Mouse (Mus musculus) MEL (cell line): ENCODE measurements around the gene Peli2. TPM values are rescaled to one million over a fixed set of nuclear protein-coding genes. Genes with fewer than 3 reads are reported as not detected.

Experiments
- DNase-seq: peaks from one replicate; pipeline ENCODE4 v3.0.0; 2011; ENCODE audit warnings: low read depth, low spot score
- H3K27ac ChIP-seq: 2 replicates; pipeline ENCODE4 v1.5.1; 2012; ENCODE audit warnings: low read depth, mild to moderate bottlenecking, control low read depth, low read length, moderate library complexity; ENCODE audit not compliant: control insufficient read depth
- H3K27me3 ChIP-seq, 2 experiments: fragments of 150-350 bp in 1 of 2; sonication (generic) in 1 of 2; 2 replicates each; pipeline ENCODE4 v1.6.1; 2012; ENCODE audit warnings: low read length in 2 of 2, mild to moderate bottlenecking in 2 of 2, improper control_type of control experiment in 1 of 2, moderate library complexity in 1 of 2; ENCODE audit not compliant: insufficient read depth in 2 of 2, control insufficient read depth in 1 of 2
- H3K36me3 ChIP-seq, 2 experiments: 2 replicates each; pipeline ENCODE4 v1.6.1; 2012 to 2014; ENCODE audit warnings: low read length in 2 of 2, improper control_type of control experiment in 1 of 2, inconsistent platforms in 1 of 2, mild to moderate bottlenecking in 1 of 2; ENCODE audit not compliant: insufficient read depth in 2 of 2, control insufficient read depth in 1 of 2
- H3K4me1 ChIP-seq, 2 experiments: fragments of 150-350 bp in 1 of 2; sonication (generic) in 1 of 2; 2 replicates each; pipeline ENCODE4 v1.6.1; 2012; ENCODE audit warnings: low read length in 2 of 2, improper control_type of control experiment in 1 of 2, mild to moderate bottlenecking in 1 of 2; ENCODE audit not compliant: insufficient read depth in 2 of 2, control insufficient read depth in 1 of 2
- H3K4me3 ChIP-seq, 2 experiments: fragments of 150-350 bp in 1 of 2; sonication (generic) in 1 of 2; 2 replicates each; pipeline ENCODE4 v1.5.1; 2012; ENCODE audit warnings: low read depth in 2 of 2, low read length in 2 of 2, mild to moderate bottlenecking in 2 of 2, moderate library complexity in 2 of 2, control low read depth in 1 of 2, improper control_type of control experiment in 1 of 2; ENCODE audit not compliant: control insufficient read depth in 1 of 2, insufficient read depth in 1 of 2
- H3K79me2 ChIP-seq: 2 replicates; pipeline ENCODE4 v1.6.1; 2012; ENCODE audit warnings: mild to moderate bottlenecking, low read length, moderate library complexity; ENCODE audit not compliant: control insufficient read depth, poor library complexity, insufficient read depth
- H3K9ac ChIP-seq: 2 replicates; pipeline ENCODE4 v1.6.1; 2012; ENCODE audit warnings: low read depth, mild to moderate bottlenecking, control low read depth, low read length, moderate library complexity; ENCODE audit not compliant: control insufficient read depth, poor library complexity, severe bottlenecking
- H3K9me3 ChIP-seq: fragments of 150-350 bp; sonication (generic); replicated peaks from 2 replicates; pipeline ENCODE4 v1.6.1; 2012; ENCODE audit warnings: mild to moderate bottlenecking, low read length, improper control_type of control experiment, moderate library complexity; ENCODE audit not compliant: insufficient read depth
- BHLHE40 ChIP-seq: IDR thresholded peaks from 2 replicates; pipeline ENCODE4 v1.6.1; 2012; ENCODE audit warnings: low read depth, mild to moderate bottlenecking, inconsistent platforms, low read length, improper control_type of control experiment, borderline replicate concordance
- CHD2 ChIP-seq: IDR thresholded peaks from 2 replicates; pipeline ENCODE4 v1.6.1; 2011; ENCODE audit warnings: low read length, improper control_type of control experiment
- CTCF ChIP-seq, 3 experiments: IDR thresholded peaks in 2 of 3; conservative IDR thresholded peaks in 1 of 3; 2 replicates each; pipeline ENCODE4 v1.5.1; 2011 to 2012; ENCODE audit warnings: low read length in 3 of 3, low read depth in 2 of 3, mild to moderate bottlenecking in 2 of 3, improper control_type of control experiment in 1 of 3, inconsistent platforms in 1 of 3, mixed read lengths in 1 of 3, moderate library complexity in 1 of 3; ENCODE audit not compliant: control insufficient read depth in 1 of 3, insufficient read depth in 1 of 3, poor library complexity in 1 of 3, severe bottlenecking in 1 of 3
- E2F4 ChIP-seq: IDR thresholded peaks from 2 replicates; pipeline ENCODE4 v1.6.1; 2011; ENCODE audit warnings: low read depth, low read length, improper control_type of control experiment, borderline replicate concordance
- ELF1 ChIP-seq: IDR thresholded peaks from 2 replicates; pipeline ENCODE4 v1.6.1; 2014; ENCODE audit warnings: low read depth, mild to moderate bottlenecking, inconsistent platforms, low read length, improper control_type of control experiment, moderate library complexity
- GABPA ChIP-seq: IDR thresholded peaks from 2 replicates; pipeline ENCODE4 v1.6.1; 2012; ENCODE audit warnings: low read depth, mild to moderate bottlenecking, inconsistent platforms, low read length, improper control_type of control experiment, moderate library complexity
- GATA1 ChIP-seq: IDR thresholded peaks from 2 replicates; pipeline ENCODE4 v1.6.1; 2011; ENCODE audit warnings: low read depth, low read length, improper control_type of control experiment
- KAT2A ChIP-seq: conservative IDR thresholded peaks from 2 replicates; pipeline ENCODE4 v1.6.1; 2012; ENCODE audit warnings: low read depth, low read length, improper control_type of control experiment, inconsistent platforms
- MAFK ChIP-seq: IDR thresholded peaks from 2 replicates; pipeline ENCODE4 v1.6.1; 2011; ENCODE audit warnings: low read depth, mild to moderate bottlenecking, low read length, improper control_type of control experiment, borderline replicate concordance
- MAX ChIP-seq: IDR thresholded peaks from 2 replicates; pipeline ENCODE4 v1.6.1; 2011; ENCODE audit warnings: low read length, improper control_type of control experiment
- MAZ ChIP-seq: IDR thresholded peaks from 2 replicates; pipeline ENCODE4 v1.6.1; 2012; ENCODE audit warnings: low read depth, mild to moderate bottlenecking, inconsistent platforms, low read length, improper control_type of control experiment
- MYB ChIP-seq: IDR thresholded peaks from 2 replicates; pipeline ENCODE4 v1.6.1; 2011; ENCODE audit warnings: mild to moderate bottlenecking, low read depth, low read length, improper control_type of control experiment
- NELFE ChIP-seq: IDR thresholded peaks from 2 replicates; pipeline ENCODE4 v1.6.1; 2011; ENCODE audit warnings: low read depth, low read length, improper control_type of control experiment
- NRF1 ChIP-seq: IDR thresholded peaks from 2 replicates; pipeline ENCODE4 v1.6.1; 2014; ENCODE audit warnings: low read depth, mild to moderate bottlenecking, inconsistent platforms, low read length, improper control_type of control experiment, moderate library complexity; ENCODE audit not compliant: poor library complexity, insufficient read depth, severe bottlenecking
- RAD21 ChIP-seq: IDR thresholded peaks from 2 replicates; pipeline ENCODE4 v1.6.1; 2011; ENCODE audit warnings: mild to moderate bottlenecking, low read depth, low read length, improper control_type of control experiment
- SIN3A ChIP-seq: IDR thresholded peaks from 2 replicates; pipeline ENCODE4 v1.6.1; 2012; ENCODE audit warnings: low read length, improper control_type of control experiment, inconsistent platforms
- TBP ChIP-seq: IDR thresholded peaks from 2 replicates; pipeline ENCODE4 v1.8.0; 2011; ENCODE audit warnings: low read depth, low read length, improper control_type of control experiment
- USF1 ChIP-seq: IDR thresholded peaks from 2 replicates; pipeline ENCODE4 v1.6.1; 2014; ENCODE audit warnings: low read depth, mild to moderate bottlenecking, inconsistent platforms, low read length, improper control_type of control experiment, moderate library complexity
- ZC3H11A ChIP-seq: IDR thresholded peaks from 2 replicates; pipeline ENCODE4 v1.6.1; 2012; ENCODE audit warnings: low read depth, mild to moderate bottlenecking, inconsistent platforms, low read length, improper control_type of control experiment
- ZMIZ1 ChIP-seq: IDR thresholded peaks from 2 replicates; pipeline ENCODE4 v1.6.1; 2012; ENCODE audit warnings: low read depth, mild to moderate bottlenecking, inconsistent platforms, low read length, improper control_type of control experiment, moderate library complexity
- ZNF384 ChIP-seq: IDR thresholded peaks from 2 replicates; pipeline ENCODE4 v1.6.1; 2012; ENCODE audit warnings: low read depth, mild to moderate bottlenecking, inconsistent platforms, low read length, improper control_type of control experiment
- polyA plus RNA-seq, 2 experiments: library from polyadenylated mRNA; stranded (reverse) in 1 of 2; unstranded in 1 of 2; fragments of >175 nt in 1 of 2; fragments of >200 nt in 1 of 2; gene quantifications; 2 replicates each; pipeline versions ENCODE4 v1.2.1 to v1.2.4; 2012; ENCODE audit warnings: low replicate concordance in 2 of 2, low read depth in 1 of 2; ENCODE audit not compliant: insufficient read length in 2 of 2, insufficient read depth in 1 of 2, missing spikeins in 1 of 2
- total RNA-seq: library from RNA; depleted of rRNA; stranded (reverse); fragments of 300-350 nt; gene quantifications from 2 replicates; pipeline ENCODE4 v1.2.3, GENCODE M21; 2012

The Peli2 gene
- total and polyA plus RNA-seq, 3 experiments: not detected

GRCm38 (mm10) chr14:48234785-48235519 is 114.3 kb downstream of the Peli2 start:
- H3K4me3 ChIP-seq: no peak overlapping the region
- no peak for DNase-seq
- no peaks in the 10 kb centered on the region for H3K27me3 ChIP-seq
- no peaks in the 10 kb centered on the region for H3K9me3 ChIP-seq
- H3K9ac ChIP-seq: no peak overlapping the region
- no peak overlapping the region for H3K27ac ChIP-seq
- no peaks in the 10 kb centered on the region for H3K36me3 ChIP-seq
- no peaks in the 10 kb centered on the region for H3K4me1 ChIP-seq
- H3K79me2 ChIP-seq: no peaks in the 10 kb centered on the region
- TF ChIP-seq MAZ: no peak

- no peak for TF ChIP-seq GABPA
- TF ChIP-seq MAFK: no peak
- no peak for TF ChIP-seq BHLHE40
- TF ChIP-seq CTCF (IDR thresholded peaks at IDR 0.05 in 2 of 3, conservative IDR thresholded peaks at IDR 0.05 in 1 of 3; ENCODE audit: control insufficient read depth in 1 of 3, insufficient read depth in 1 of 3, low read depth in 2 of 3, low read length in 3 of 3, poor library complexity in 1 of 3, severe bottlenecking in 1 of 3): no peak
- no peak for TF ChIP-seq MAX
- no peak for TF ChIP-seq E2F4
- no peak for TF ChIP-seq CHD2
- TF ChIP-seq ZMIZ1: no peak
- no peak for TF ChIP-seq TBP
- no peak for TF ChIP-seq ELF1
- no peak for TF ChIP-seq NELFE
- no peak for TF ChIP-seq SIN3A
- no peak for TF ChIP-seq ZC3H11A
- TF ChIP-seq ZNF384: no peak
- TF ChIP-seq KAT2A: no peak
- no peak for TF ChIP-seq USF1
- TF ChIP-seq NRF1: no peak
- no peak for TF ChIP-seq RAD21
- TF ChIP-seq MYB: no peak
- no peak for TF ChIP-seq GATA1
- TF ChIP-seq, all 39 proteins: peak for 0
- H3K4me1 ChIP-seq: no peaks in the 10 kb centered on the region
- H3K9me3 ChIP-seq: no peaks in the 10 kb centered on the region
- no peak for DNase-seq
- H3K36me3 ChIP-seq: no peaks in the 10 kb centered on the region
- no peaks in the 10 kb centered on the region for H3K79me2 ChIP-seq
- H3K27me3 ChIP-seq: no peaks in the 10 kb centered on the region
- no peak overlapping the region for H3K27ac ChIP-seq
- no peak overlapping the region for H3K9ac ChIP-seq
- H3K4me3 ChIP-seq: no peak overlapping the region
Measured at GRCm38 (mm10) chr14:48241335-48241734, 120.7 kb downstream of the Peli2 start.
